In the genomic region with DNA sequence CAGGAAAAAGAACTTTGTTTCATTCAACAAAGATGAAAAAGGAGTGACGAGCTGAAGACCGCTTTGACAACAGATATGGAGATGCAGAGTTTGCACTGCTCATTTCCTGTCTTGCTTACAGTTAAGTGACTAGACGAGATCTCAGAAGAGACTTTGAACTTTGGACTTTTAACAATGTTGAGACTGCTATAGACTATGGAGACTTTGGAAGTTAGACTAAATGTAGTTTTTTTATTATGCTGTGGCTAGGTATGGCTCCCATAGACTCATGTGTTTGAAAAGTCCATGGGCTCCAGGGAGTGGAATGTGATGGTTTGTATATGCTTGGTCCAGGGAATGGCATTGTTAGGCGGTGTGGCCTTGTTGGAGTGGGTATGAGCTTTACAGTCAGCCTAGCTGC, we compare ENCODE assay signal across 20 mouse cellular contexts.
"Had no signal": no experiment of that assay in that cellular context is flagged by ENCODE, and none has a peak within 500 bp of the region (broad histone marks: within the 10 kb centered on the region; RNA-seq: fewer than 3 reads in every experiment).

No protein-coding gene starts in this region.

- DNase-seq: lung, adult 18-20 months; lung, embryonic 14.5 days; lung, postnatal 10 days; lung, postnatal 4 days; midbrain, embryonic 14.5 days; retina, postnatal 1 day; right cerebral cortex, adult 18-20 months; right cerebral cortex, postnatal 25 days; right cerebral cortex, postnatal 4 days; thymus, adult 2 months; thymus, postnatal 25 days; thymus, postnatal 4 days had no signal

- H3K4me1 ChIP-seq: midbrain, embryonic 10.5 days; midbrain, embryonic 12.5 days had no signal

- H3K9ac ChIP-seq: lung, embryonic 14.5 days; midbrain, embryonic 12.5 days; neural tube, embryonic 13.5 days; neural tube, embryonic 15.5 days; stomach, embryonic 15.5 days had no signal

- H3K36me3 ChIP-seq: midbrain, embryonic 12.5 days; neural tube, embryonic 13.5 days; neural tube, embryonic 15.5 days; stomach, embryonic 15.5 days had no signal

- ATAC-seq: midbrain, embryonic 16.5 days had no signal

- H3K4me2 ChIP-seq: lung, embryonic 14.5 days; midbrain, embryonic 12.5 days; neural tube, embryonic 13.5 days; neural tube, embryonic 15.5 days; stomach, embryonic 15.5 days had no signal

- H3K4me3 ChIP-seq: midbrain, embryonic 10.5 days; midbrain, embryonic 12.5 days; myocyte; neural tube, embryonic 13.5 days; neural tube, embryonic 15.5 days; stomach, embryonic 15.5 days had no signal

- H3K27ac ChIP-seq: midbrain, embryonic 10.5 days; midbrain, embryonic 12.5 days; neural tube, embryonic 13.5 days; neural tube, embryonic 15.5 days; stomach, embryonic 15.5 days; stomach, postnatal 0 days had no signal

- H3K27me3 ChIP-seq: midbrain, embryonic 12.5 days; neural tube, embryonic 13.5 days; neural tube, embryonic 15.5 days; stomach, embryonic 15.5 days had no signal

- H3K9me3 ChIP-seq: midbrain, embryonic 10.5 days; midbrain, embryonic 12.5 days; neural tube, embryonic 13.5 days; neural tube, embryonic 15.5 days; stomach, embryonic 15.5 days had no signal
